Mouse (Mus musculus) adrenal gland, postnatal 36 days (tissue): Measurements from ENCODE around the gene Dhx57. TPM values are rescaled to one million over a fixed set of nuclear protein-coding genes. Genes with fewer than 3 reads are reported as not detected.

Experiments
- DNase-seq, 2 experiments: peaks; one replicate each; pipeline ENCODE4 v3.0.0; 2021; ENCODE audit warnings: mixed read lengths in 1 of 2
- total RNA-seq, 2 experiments: library from RNA; stranded (reverse); gene quantifications; 2 replicates each; pipeline ENCODE4 v1.2.3; 2021

The Dhx57 gene
- total RNA-seq, 2 experiments from 2014 or later: 11.9 to 12.7 TPM

GRCm38 (mm10) chr17:80193075-80193474, 97.2 kb downstream of the Dhx57 start:
- no peak for DNase-seq

Other genes with a start within 250 kb of the Dhx57 start
- gene Hnrnpll, start 228.1 kb downstream of the Dhx57 start, total RNA-seq: 10 to 100 TPM; 45.7 to 51.8 TPM
- 10 to 100 TPM; 13.9 to 19.8 TPM for gene Galm, start 163.0 kb downstream of the Dhx57 start, total RNA-seq
- 100 to 1,000 TPM; 101 to 144 TPM for gene Srsf7, start 83.2 kb downstream of the Dhx57 start, total RNA-seq
- gene Ttc39d, start 83.0 kb downstream of the Dhx57 start, total RNA-seq: not detected
- gene Gemin6, start 66.0 kb downstream of the Dhx57 start, total RNA-seq: 1 to 10 TPM; 7.5 to 7.8 TPM
- 10 to 100 TPM; 13.7 to 17.6 TPM for gene Morn2, start 273 bp downstream of the Dhx57 start, total RNA-seq
- gene Arhgef33, start 16.9 kb upstream of the Dhx57 start, total RNA-seq: under 1 TPM in 1 of 2 experiments, not detected in 1; 0.63 TPM
- gene Gm10190, start 83.1 kb upstream of the Dhx57 start, total RNA-seq: 1 to 10 TPM in 1 of 2 experiments, not detected in 1; 1.1 TPM
- gene Sos1, start 190.0 kb upstream of the Dhx57 start, total RNA-seq: 10 to 100 TPM; 28.1 to 29.3 TPM